Mouse (Mus musculus) cerebellum, adult (tissue): ENCODE data around the gene Lifr.

Experiments
- ATAC-seq: cut with Nextera tagmentation; 2 replicates; pipeline ENCODE4 v1.9.2; 2017; ENCODE audit warnings: mild to moderate bottlenecking, moderate library complexity, mixed read lengths; ENCODE audit not compliant: insufficient number of reproducible peaks, low FRiP score, low TSS enrichment

Gene Lifr

DNA sequence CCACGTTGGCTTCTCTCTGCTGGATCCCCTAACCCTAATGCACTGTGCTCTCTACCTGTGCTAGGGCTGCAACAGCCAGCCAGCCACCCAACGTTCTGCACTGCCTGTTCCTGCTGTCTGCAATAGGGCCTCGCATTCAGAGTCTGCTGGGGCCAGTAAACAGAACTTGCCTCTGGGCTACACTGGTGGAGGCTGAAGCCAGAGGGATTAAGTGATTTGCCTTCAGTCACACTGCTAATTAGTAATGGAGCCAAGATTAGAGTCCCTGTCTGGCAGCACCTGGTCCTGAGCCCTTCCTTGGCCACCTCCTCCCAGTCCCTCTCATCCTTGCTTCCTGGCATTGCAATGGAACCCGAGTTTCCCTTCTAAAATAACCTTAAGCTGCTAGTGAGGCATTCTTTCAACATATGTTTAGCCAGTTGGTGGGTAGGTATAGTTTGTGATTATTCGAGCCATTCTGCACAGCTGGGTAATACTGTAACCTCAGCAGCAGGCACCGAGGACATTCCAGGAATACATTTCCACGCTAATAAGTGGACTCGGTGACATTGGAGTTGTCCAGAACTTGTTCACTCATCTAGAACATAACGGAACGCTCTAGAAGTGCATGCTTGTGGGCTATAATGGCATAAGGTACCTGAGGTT is 61.8 kb downstream of the Lifr start:
- ATAC-seq = no peak

DNA sequence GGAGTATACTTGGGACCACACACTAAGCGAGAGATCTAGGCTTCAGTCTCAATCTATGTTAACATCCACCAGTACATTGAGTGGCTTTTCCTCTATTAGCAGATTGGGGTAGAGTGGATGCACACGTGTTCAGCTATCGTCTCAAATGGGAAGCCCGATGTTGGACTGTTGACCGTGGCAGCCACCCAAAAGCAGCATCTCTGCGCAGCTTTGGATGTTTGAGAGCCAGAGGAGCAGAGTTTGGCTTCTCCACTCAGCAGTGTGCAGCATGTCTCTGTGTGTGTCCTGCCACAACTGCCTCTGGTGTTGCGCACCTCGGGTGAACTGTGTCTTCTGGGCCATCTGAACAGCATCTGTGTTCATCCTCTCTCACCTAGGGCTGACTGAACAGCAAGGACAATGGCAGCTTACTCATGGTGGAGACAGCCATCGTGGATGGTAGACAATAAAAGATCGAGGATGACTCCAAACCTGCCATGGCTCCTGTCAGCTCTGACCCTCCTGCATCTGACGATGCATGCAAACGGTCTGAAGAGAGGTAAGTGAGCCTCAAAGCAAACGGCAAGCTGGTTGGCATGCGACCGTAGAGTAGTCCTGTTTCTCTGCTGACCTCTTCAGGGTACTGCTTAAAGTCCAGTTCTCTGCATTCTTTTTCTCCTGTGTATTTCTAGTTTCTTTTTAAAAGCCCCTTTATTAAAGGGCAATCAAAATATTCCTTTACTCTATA is 63.8 kb downstream of the Lifr start:
- ATAC-seq = no peak

DNA sequence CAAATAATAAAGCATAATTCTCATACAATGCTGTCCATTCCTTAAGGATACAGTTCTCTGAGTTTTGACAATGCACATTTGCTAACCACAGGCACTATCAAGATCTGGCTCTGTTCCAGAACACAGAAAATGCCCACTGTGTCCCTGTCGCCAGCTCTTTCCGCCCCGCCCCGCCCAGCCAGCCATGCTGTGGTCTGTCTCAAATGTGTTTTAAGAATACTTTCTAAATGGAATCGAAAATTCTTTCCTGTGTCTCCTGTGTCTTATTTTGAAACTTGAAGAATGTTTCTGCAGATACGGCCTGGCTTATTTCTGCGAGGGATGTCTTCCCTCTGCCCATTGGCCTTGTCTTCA is 64.3 kb downstream of the Lifr start:
- no peak for ATAC-seq

DNA sequence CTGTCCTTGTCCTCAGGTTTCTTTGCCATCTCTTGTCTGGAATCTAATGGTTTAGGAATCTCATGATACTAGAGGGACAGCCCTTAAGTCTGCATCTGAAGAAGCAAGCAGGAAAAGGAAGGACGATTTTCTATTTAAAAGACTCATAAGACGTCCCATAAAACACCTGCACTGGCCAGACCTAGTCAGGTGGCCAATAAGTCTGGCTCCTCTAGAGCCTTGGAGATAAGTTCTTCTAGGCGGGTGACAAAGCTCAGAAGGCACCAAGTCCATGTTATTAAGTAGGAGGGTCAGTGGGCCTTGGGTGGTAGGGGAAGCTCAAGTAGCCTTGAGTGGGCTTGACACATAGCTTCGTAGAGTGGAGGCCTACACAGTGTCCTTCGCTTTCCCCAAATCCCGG is 67.2 kb downstream of the Lifr start:
- no peak for ATAC-seq

DNA sequence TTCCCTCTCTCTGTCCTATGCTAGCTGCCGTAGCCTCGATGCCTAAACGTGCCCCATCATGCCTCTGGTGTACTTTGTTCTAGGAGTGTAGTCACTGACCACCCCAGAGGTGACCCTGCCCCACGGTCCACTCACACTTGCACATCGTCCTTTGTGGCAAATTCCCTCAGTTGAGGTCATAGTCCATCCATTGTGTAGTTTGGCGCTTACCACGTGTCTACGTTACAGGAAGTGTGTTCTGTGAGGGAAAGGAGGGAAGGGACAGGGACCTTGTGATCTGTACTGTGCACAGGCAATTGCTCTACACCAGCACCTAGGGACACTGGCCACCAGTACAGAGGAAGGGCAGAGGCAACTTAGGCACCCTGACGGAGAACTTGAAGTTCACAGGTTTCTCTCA is 69.5 kb downstream of the Lifr start:
- ATAC-seq = no peak

DNA sequence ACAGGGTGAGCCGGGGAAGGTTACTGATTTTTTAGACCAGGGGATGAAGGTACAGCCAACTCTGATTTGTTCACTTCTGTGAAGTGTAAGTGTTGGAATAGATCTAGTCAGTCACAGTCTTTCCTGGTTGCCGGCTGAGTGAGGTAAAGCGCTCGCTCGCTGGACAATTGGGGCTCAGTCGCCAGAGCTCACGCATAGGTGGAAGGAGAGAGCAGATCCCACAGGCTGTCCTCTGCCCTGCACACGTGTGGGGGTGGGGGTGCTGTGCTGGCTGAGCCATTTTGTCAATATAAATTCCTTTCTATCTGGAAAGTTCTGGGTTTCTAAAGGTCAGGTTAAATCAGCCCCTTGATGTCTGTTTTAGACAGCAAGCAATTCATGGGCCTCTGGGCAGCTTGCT is 69.9 kb downstream of the Lifr start:
- ATAC-seq = no peak

DNA sequence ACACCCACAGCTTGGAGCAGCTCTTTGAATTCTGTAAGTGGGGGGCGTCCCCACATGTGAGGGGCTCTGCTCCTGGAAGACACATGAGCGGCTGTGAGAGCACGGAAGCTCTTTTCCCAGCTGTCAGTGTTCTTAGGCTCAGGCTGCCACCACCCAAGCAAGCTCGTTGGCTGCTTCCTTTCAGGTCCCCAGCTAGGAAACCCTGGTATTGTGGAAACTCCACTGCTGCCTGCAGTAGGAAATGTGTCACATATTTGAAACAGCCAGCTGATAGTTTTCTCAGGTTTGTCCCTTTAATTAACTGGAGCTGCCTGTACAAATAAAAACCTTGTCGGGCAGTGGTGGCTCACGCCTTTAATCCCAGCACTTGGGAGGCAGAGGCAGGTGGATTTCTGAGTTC is 73.4 kb downstream of the Lifr start:
- ATAC-seq = no peak

DNA sequence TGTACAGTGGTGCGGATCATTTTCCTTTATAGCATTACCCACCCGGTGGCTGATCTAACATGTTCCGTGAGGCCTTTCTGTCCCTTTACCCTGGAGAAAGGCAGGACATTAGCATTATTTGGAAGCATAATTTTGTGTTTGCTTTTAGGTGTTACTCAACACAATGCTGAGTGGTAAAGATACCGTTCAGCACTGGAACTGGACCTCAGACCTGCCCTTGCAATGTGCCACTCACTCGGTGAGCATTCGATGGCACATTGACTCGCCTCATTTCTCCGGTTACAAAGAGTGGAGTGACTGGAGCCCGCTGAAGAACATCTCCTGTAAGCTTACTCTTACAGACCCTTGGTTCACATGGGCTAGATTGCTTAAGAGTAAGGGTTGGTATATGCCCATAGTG is 76.3 kb downstream of the Lifr start:
- no peak for ATAC-seq

DNA sequence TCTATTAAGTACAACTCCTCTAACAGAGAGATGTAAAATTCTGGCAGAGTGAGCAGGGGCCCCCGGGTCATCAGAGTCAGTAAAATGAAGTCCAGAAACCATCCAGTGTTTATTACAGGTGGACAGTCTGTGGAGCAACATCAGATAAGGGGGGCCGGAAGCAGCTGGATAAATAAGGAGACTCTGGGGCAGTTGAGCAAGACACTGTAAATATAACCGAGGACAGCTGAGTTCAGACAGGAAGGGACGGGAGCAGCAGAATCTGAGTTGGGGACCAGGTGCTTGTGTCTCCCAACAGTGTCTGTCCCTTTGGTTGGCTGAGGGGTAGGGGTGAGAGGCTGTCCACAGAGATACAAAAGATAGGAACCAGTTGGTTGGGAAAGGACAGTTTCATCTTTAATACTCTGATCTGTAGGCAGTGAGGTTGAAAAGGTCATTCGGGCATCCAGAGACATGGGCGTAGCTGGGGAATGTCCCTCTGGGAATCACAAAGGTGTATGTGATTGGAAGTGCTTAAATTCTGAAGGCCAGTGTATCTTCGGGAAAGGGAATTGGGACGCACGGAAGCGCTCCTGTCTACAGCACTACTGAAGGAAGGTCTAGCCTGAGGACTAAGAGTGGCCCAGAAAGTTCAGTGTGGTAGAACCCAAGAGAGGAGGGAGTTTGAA is 77.0 kb downstream of the Lifr start:
- ATAC-seq = no peak

DNA sequence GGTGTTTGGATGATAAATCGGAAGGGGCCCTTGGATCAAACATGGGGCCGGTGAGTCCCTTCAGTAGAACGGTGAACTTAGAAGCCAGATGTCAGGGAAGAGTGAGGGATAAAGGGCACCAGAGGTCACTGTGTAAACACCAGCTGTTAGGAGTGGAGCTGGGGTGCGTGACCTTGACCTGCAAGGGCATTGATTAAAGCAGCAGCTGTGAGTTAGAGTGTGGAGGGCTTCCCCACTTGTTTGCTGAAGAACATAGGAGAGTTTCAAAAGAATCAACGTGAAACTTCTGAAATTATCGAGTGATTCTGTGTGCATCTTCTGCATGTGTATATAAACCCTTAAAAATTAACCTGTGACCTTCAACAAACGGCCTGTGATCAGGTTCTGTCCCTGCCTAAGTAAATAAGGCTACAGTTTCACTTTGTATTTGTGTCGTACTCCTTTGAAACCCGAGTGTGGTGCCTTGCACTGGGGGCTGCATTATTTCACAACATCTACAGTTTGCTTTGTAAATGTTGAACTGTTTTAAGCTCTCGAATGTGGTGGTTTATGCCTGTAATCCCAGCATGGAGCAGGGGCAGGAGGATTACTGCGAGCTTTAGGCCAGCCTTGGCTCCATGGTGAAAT is 77.6 kb downstream of the Lifr start:
- ATAC-seq = no peak

DNA sequence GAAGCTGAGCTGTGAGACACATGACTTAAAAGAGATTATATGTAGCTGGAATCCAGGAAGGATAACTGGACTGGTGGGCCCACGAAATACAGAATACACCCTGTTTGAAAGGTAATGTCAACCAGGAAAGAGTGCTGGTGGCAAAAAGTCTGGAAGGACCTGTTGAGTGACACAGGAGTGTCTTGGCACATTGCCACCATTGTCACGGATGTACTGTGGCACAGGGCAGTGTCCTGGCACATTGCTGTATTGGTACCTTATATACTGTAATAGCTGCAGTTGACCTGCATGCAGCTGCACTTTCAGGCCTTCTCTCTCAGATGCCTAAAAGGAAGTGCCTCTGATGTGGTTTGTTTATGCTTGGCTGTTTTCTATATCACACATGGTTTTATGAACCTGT is 82.5 kb downstream of the Lifr start:
- no peak for ATAC-seq

DNA sequence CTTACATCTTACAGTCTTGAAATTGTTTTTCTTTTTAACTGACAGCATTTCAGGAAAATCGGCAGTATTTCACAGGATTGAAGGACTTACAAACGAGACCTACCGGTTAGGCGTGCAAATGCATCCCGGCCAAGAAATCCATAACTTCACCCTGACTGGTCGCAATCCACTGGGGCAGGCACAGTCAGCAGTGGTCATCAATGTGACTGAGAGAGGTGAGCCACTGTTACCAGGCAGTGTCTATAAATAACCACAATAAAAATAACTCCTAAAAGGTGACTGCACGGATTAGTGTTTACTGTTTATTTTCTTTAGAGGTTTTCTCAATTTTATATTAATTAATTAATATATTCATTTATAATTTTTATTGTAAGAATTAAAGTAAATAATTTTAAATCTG is 82.9 kb downstream of the Lifr start:
- no peak for ATAC-seq

DNA sequence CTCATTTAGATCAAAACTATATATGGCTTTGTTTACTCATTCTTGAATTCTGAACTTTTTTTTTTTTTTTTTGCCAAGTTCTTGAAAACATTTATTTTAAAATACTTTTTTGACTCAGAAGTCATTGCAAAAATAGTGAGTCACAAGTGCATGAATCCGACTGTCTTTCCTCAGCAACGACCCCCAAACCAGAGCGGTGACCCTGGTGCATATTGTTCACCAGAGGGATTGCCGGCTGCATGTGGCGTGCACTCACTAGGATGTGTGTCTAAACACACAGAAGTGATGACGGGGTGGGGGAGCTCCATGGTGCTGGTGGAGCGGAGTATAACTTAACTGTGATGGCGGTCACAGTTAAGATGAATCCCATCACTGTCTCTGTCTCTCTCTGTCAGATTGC is 83.4 kb downstream of the Lifr start:
- ATAC-seq = no peak

DNA sequence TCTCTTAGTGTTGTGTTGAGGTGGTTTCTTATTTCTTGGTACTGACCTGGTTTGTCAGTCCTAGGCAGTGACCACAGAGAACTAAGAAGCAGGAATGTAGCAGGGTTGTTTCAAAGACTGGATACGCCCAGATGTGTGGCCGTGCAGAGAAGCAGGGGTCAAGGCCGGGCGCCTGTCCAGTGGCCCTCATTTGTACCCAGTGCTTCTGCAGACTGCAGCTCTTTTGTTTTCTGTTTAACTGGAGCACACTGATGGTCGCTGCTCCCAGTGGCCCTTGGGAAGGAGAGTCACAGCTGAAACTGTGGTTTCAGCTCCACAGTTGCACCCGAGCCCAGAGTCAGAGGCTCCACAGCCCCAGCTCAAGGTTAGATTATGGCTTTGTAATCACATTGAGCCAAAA is 90.2 kb downstream of the Lifr start:
- ATAC-seq = no peak

DNA sequence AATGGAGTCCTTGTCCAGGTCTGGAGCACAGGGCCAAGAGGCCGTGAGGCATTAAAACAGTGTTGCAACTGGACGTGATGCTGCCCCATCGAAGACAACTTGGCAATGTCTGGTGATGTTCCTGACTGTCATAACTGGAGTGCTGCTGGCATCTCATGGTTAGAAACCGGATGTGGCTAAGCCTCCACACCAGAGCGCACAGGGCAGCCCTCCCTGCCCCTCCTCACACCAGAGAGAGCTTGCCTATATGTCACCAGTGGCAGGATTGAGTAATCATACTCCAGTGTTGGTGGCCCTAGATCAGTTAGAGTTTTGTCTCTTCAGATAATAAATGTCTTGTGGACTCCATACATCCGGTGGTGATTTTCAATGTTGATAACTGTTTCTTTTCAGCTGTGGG is 97.3 kb downstream of the Lifr start:
- ATAC-seq = no peak

DNA sequence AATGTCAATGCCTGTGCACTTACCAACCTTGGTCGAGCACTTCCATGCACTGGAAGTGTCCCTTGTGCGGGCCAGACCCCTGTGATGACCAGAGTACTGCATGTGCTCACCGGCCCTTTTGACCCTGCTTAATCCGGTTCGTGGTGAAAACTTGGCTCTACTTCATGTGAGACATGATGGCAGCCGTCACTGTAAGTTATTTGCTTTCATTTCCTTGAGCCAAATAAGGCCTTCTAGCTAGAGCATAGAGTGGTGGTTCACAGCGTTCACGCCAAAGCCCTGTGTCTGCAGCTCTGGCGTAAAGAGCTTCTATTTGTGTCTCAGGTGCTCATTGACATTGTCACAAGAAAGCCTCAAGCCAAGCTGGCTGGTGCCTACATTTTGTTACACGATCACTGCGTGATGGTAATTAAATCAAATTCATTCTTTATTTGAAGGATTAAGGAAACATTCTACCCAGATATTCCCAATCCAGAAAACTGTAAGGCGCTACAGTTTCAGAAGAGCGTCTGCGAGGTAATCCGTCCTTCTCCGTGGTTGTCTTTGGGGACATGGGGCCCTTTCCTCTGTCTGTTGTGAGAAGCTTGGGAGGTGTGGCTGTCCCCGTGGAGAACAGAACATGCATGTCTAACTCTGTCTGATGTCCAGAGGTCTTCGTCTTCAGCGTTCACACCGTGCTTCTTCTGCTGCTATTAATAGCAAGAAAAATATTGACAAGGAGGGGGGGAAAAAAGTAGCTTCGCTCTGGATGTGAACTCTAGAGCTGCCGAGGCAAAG is 99.5 kb downstream of the Lifr start:
- no peak for ATAC-seq

DNA sequence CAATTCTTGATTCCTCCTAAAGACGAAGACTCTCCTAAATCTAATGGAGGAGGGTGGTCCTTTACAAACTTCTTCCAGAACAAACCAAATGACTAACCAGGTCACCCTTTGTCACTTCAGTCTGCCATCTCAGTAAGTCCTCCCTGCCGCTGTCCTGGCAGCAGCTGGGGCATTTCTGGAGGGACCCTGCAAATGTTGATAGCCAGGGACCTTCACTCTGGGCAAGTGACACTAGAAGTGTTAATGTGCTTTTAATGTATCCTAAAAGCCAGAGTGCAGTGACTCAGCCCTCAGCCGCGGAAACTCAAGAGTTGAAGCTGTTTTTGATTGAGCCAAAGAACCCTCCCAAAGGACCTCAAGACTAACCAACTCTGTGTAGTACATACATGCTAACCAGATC is 100.7 kb downstream of the Lifr start:
- no peak for ATAC-seq

DNA sequence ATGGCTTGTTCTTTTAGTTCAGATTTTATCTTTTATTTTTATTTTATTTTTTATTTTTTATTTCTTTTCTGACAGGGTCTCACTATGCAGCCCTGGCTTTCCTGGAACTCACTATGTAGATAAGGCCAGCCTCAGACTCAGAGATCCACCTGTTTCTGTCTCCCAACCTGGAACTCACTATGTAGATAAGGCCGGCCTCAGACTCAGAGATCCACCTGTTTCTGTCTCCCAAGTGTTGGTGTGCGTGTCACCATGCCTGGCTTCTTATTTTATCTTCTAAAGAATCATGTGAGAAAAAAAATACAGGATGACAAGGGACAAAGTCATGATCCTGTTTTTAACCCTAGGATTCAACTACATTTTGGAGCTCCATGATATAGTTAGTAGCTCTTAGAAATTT is 102.2 kb downstream of the Lifr start:
- no peak for ATAC-seq

DNA sequence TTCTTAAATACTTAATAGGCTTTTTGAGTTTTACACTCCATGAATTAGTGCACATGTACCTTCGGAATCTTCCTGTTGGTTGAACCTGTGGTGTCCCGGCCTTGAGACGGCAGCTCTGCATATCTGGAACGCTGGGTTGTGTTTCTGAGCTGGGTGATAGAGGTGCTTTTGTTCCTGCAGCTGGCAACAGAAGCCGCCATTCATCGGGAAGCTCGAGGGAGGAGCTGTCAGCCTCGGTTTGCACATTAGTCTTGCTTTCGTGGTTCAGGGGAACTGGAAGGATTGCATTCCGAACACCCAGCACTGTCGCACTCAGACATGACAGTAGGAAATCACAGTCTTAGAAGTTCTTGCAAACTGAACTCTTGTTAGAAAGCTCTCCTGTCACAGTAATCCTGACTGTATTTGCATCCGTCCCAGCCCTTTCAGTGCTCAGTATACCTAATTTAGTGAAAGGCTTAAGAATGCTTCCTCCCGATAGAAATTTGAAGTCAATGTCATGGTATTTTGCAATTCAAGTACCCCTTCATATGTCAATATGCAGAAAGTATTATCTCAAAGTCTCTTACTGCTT is 103.8 kb downstream of the Lifr start:
- ATAC-seq = no peak

DNA sequence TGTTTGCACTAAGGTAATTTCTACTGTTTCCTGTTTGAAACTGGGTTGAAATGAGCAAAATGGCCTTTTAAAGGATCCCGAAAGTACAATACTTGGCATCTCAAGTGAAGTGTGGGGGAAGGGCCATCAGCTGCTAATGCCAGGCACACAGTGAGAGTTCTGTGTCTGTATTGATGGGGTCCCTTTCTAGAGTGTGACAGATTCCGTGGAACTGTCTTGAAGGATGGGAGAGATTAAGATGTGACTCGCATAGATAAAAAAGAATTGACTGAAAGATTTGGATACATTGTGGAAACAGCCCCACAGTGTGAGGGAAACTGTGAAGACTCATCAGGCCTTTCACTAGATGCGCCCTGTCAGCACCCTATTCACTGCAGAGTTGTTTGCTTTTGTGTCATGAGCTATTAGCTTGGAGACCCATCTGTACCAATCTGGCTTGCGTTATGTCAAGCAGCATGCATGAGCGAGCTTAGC is 104.4 kb downstream of the Lifr start:
- ATAC-seq = no peak
